Mouse (Mus musculus): ENCODE measurements around the gene Mta1. TPM values are rescaled to one million over a fixed set of nuclear protein-coding genes. Genes with fewer than 3 reads are reported as not detected.

The Mta1 gene
- total RNA-seq (2014; rRNA removed) (49.2 and 59.3 TPM in 2 replicates), polyA plus RNA-seq (2015; fragmentation: Nextera tagmentation; extraction: Ambion mirVana) (13.6 and 13.8 TPM in 2 replicates)

- H3K27ac ChIP-seq (ENCODE audit: low read depth, low read length) = peak within 1 kb of the TSS; percentile 92
- peak; percentile 68 for ATAC-seq
- no peaks in the 10 kb centered on the region for H3K9me3 ChIP-seq (ENCODE audit: low read length)
- H3K27me3 ChIP-seq (ENCODE audit: insufficient read depth, low read length) = no peaks in the 10 kb centered on the region
- no peaks in the 10 kb centered on the region for H3K36me3 ChIP-seq (ENCODE audit: insufficient read depth)
- H3K4me2 ChIP-seq (ENCODE audit: low read depth) = peak within 1 kb of the TSS; percentile 88
- H3K4me3 ChIP-seq (ENCODE audit: low read depth, low read length) = peak within 1 kb of the TSS; percentile 99
- peak; percentile 67 for DNase-seq
- no peak for TF ChIP-seq CTCF (IDR thresholded peaks at IDR 0.05; ENCODE audit: low read depth)
- under 1% methylated on average over 35 of the region's 53 CpGs for WGBS
- H3K4me1 ChIP-seq (ENCODE audit: insufficient read depth) = peaks cover 17% of the 10 kb centered on the region
- H3K9ac ChIP-seq = peak within 1 kb of the TSS; percentile 98
Observed at GRCm38 (mm10) chr12:113097749-113098281, at the start of gene Mta1. TSS of gene Mta1 (plus strand) at chr12:113098278.

- Histone ChIP-seq H3K9me3 (ENCODE audit: low read length) (no peaks in the 10 kb centered on the region), H3K27ac (ENCODE audit: low read depth, low read length) (no peak overlapping the region), H3K9ac (no peak overlapping the region), H3K4me3 (ENCODE audit: low read depth, low read length) (no peak overlapping the region), H3K36me3 (ENCODE audit: insufficient read depth) (peaks cover 77% of the 10 kb centered on the region), H3K27me3 (ENCODE audit: insufficient read depth, low read length) (no peaks in the 10 kb centered on the region), H3K4me1 (ENCODE audit: insufficient read depth) (no peaks in the 10 kb centered on the region), H3K4me2 (ENCODE audit: low read depth) (no peak overlapping the region)
- WGBS = 96% methylated on average over 9 of the region's 9 CpGs
- DNase-seq = no peak
- ATAC-seq = no peak
- no peak for TF ChIP-seq CTCF (IDR thresholded peaks at IDR 0.05; ENCODE audit: low read depth)
Observed at GRCm38 (mm10) chr12:113049836-113050235, 48.2 kb upstream of the Mta1 start.

- Histone ChIP-seq H3K4me2 (ENCODE audit: low read depth) (no peak overlapping the region), H3K4me1 (ENCODE audit: insufficient read depth) (no peaks in the 10 kb centered on the region), H3K9me3 (ENCODE audit: low read length) (no peaks in the 10 kb centered on the region), H3K9ac (no peak overlapping the region), H3K4me3 (ENCODE audit: low read depth, low read length) (no peak overlapping the region), H3K36me3 (ENCODE audit: insufficient read depth) (peaks cover 83% of the 10 kb centered on the region), H3K27ac (ENCODE audit: low read depth, low read length) (no peak overlapping the region), H3K27me3 (ENCODE audit: insufficient read depth, low read length) (no peaks in the 10 kb centered on the region)
- no peak for DNase-seq
- 93% methylated on average over 12 of the region's 12 CpGs for WGBS
- no peak for ATAC-seq
- no peak for TF ChIP-seq CTCF (IDR thresholded peaks at IDR 0.05; ENCODE audit: low read depth)
Observed at GRCm38 (mm10) chr12:113050671-113051070, 47.4 kb upstream of the Mta1 start.

DNA sequence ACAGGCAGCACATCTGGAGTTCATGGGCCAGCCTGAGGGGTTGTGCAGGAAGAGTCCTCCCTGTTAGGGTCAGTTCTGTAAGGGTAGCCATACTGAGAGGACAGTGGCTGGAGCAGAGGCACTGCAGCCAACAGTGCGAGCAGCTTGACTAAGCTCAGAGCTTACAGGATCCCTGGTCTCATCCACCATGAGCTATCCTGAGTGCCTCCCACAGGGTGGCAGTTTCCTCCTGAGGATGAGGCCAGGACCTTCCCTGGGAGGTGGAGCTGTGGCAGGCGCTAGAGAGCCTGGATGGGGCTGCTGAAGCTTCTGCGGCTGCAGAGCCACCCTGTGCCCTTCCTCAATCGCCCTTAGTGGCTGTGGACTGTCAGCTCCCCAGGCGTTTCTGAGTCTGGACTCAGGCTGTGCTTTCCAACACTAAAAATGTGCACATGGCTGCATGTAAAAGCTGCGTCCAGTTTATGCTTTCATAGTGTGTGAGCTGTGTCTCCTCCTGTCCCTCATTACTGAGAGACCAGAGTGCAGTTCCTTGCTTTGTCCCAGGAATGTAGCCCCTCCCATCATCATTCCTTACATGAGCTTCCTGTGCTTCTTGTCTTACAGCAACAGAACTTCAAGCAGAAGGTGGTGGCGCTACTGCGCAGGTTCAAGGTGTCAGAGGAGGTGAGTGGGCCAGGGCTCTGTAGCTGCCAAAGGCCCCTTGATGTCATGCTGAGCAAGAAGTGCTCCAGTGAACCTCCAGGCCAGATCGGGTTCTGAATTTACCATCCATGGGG lies 46.3 kb upstream of the Mta1 start:
- no peak for TF ChIP-seq CTCF (IDR thresholded peaks at IDR 0.05; ENCODE audit: low read depth)
- DNase-seq (no peak), ATAC-seq (no peak)
- WGBS = 71% methylated on average over 9 of the region's 9 CpGs
- Histone ChIP-seq H3K27me3 (ENCODE audit: insufficient read depth, low read length) (no peaks in the 10 kb centered on the region), H3K9me3 (ENCODE audit: low read length) (no peaks in the 10 kb centered on the region), H3K9ac (no peak overlapping the region), H3K27ac (ENCODE audit: low read depth, low read length) (no peak overlapping the region), H3K4me3 (ENCODE audit: low read depth, low read length) (no peak overlapping the region), H3K4me2 (ENCODE audit: low read depth) (no peak overlapping the region), H3K36me3 (ENCODE audit: insufficient read depth) (peaks cover 88% of the 10 kb centered on the region), H3K4me1 (ENCODE audit: insufficient read depth) (no peaks in the 10 kb centered on the region)

GRCm38 (mm10) chr12:113056089-113056488 lies 42.0 kb upstream of the Mta1 start:
- DNase-seq (no peak), ATAC-seq (no peak)
- WGBS = 95% methylated on average over 8 of the region's 8 CpGs
- Histone ChIP-seq H3K4me2 (ENCODE audit: low read depth) (no peak overlapping the region), H3K4me1 (ENCODE audit: insufficient read depth) (no peaks in the 10 kb centered on the region), H3K4me3 (ENCODE audit: low read depth, low read length) (no peak overlapping the region), H3K27ac (ENCODE audit: low read depth, low read length) (no peak overlapping the region), H3K9me3 (ENCODE audit: low read length) (no peaks in the 10 kb centered on the region), H3K27me3 (ENCODE audit: insufficient read depth, low read length) (no peaks in the 10 kb centered on the region), H3K36me3 (ENCODE audit: insufficient read depth) (peaks cover 92% of the 10 kb centered on the region), H3K9ac (no peak overlapping the region)
- TF ChIP-seq CTCF (IDR thresholded peaks at IDR 0.05; ENCODE audit: low read depth) = no peak

- 95% methylated on average over 5 of the region's 5 CpGs for WGBS
- H3K4me1 ChIP-seq (ENCODE audit: insufficient read depth) = no peaks in the 10 kb centered on the region
- no peak overlapping the region for H3K27ac ChIP-seq (ENCODE audit: low read depth, low read length)
- no peak for TF ChIP-seq CTCF (IDR thresholded peaks at IDR 0.05; ENCODE audit: low read depth)
- ATAC-seq (no peak), DNase-seq (no peak)
- no peak overlapping the region for H3K4me2 ChIP-seq (ENCODE audit: low read depth)
- no peak overlapping the region for H3K9ac ChIP-seq
- no peak overlapping the region for H3K4me3 ChIP-seq (ENCODE audit: low read depth, low read length)
- no peaks in the 10 kb centered on the region for H3K9me3 ChIP-seq (ENCODE audit: low read length)
- no peaks in the 10 kb centered on the region for H3K27me3 ChIP-seq (ENCODE audit: insufficient read depth, low read length)
- peaks cover 89% of the 10 kb centered on the region for H3K36me3 ChIP-seq (ENCODE audit: insufficient read depth)
Observed at GRCm38 (mm10) chr12:113060178-113060577, 37.9 kb upstream of the Mta1 start.

DNA sequence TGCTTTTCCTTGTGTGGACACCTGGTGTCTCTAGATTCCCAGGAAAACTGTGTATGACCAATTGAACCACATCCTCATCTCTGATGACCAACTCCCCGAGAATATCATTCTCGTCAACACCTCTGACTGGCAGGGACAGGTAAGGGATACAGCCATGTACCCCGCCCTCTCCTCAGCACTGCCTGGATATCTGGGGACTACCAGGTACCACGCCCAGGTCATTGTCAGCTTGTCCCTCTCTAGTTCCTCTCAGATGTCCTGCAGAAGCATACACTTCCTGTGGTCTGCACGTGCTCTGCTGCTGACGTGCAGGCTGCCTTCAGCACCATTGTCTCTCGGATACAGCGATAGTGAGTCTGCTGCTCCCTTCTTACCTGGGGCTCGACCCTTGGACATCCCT lies 36.5 kb upstream of the Mta1 start:
- Histone ChIP-seq H3K27ac (ENCODE audit: low read depth, low read length) (no peak overlapping the region), H3K9ac (no peak overlapping the region), H3K9me3 (ENCODE audit: low read length) (no peaks in the 10 kb centered on the region), H3K4me1 (ENCODE audit: insufficient read depth) (no peaks in the 10 kb centered on the region), H3K4me3 (ENCODE audit: low read depth, low read length) (no peak overlapping the region), H3K36me3 (ENCODE audit: insufficient read depth) (peaks cover 85% of the 10 kb centered on the region), H3K27me3 (ENCODE audit: insufficient read depth, low read length) (no peaks in the 10 kb centered on the region), H3K4me2 (ENCODE audit: low read depth) (no peak overlapping the region)
- TF ChIP-seq CTCF (IDR thresholded peaks at IDR 0.05; ENCODE audit: low read depth) = no peak
- ATAC-seq (no peak), DNase-seq (no peak)
- 90% methylated on average over 9 of the region's 9 CpGs for WGBS
